Mouse (Mus musculus): ENCODE measurements around the gene Chid1. TPM values are rescaled to one million over a fixed set of nuclear protein-coding genes. Genes with fewer than 3 reads are reported as not detected.
"Not testable (repeated sequence)": the region's sequence is repeated elsewhere in the genome, so short reads cannot be mapped to it uniquely, and the experiment has no call there.

Chid1 gene
- total RNA-seq, 2 experiments from 2014 or later = 72.0 to 73.5 TPM

- intact Hi-C loops (cut with DNase I) = no loop called here
- peak; percentile 52 to 79 for DNase-seq (ENCODE audit: low spot score in 2 of 2)
These were observed 83.9 kb downstream of the Chid1 start for GRCm38 (mm10) chr7:141455610-141456314.

GRCm38 (mm10) chr7:141454967-141455551 lies 84.6 kb downstream of the Chid1 start, which contains the start of gene Pnpla2:
Gene Pnpla2 (plus strand): TSS chr7:141455198.
- intact Hi-C loops (cut with DNase I) = no loop called here
- DNase-seq (ENCODE audit: low spot score in 2 of 2) = peak; percentile 93 to 95

GRCm38 (mm10) chr7:141453636-141454035 lies 86.0 kb downstream of the Chid1 start:
- intact Hi-C loops (cut with DNase I) = no loop called here
- no peak for DNase-seq (ENCODE audit: low spot score in 2 of 2)

- no peak for DNase-seq (ENCODE audit: low spot score in 2 of 2)
- intact Hi-C loops (cut with DNase I) = no loop called here
These were observed 87.7 kb downstream of the Chid1 start for GRCm38 (mm10) chr7:141451928-141452327.

GRCm38 (mm10) chr7:141447110-141447991 lies 92.3 kb downstream of the Chid1 start, which contains the start of gene Rplp2:
Gene Rplp2 (plus strand): TSS chr7:141447370.
- intact Hi-C loops (cut with DNase I) = no loop called here
- DNase-seq (ENCODE audit: low spot score in 2 of 2) = peak; percentile 93 to 94

GRCm38 (mm10) chr7:141446374-141446773 lies 93.3 kb downstream of the Chid1 start:
- not testable (repeated sequence) for DNase-seq (ENCODE audit: low spot score in 2 of 2)

GRCm38 (mm10) chr7:141443828-141444237 lies 95.8 kb downstream of the Chid1 start, which contains the start of gene Pidd1:
Gene Pidd1 (minus strand): TSS chr7:141444025.
- no peak for DNase-seq (ENCODE audit: low spot score in 2 of 2)
- intact Hi-C loops (cut with DNase I) = no loop called here

More at GRCm38 (mm10) chr7:141446374-141446773, 93.3 kb downstream of the Chid1 start:
- intact Hi-C loops (cut with DNase I) = not testable (repeated sequence)

Other genes with a start within 250 kb of the Chid1 start
- under 1 TPM; 0.15 to 0.27 TPM for gene Drd4, start 247.9 kb downstream of the Chid1 start, total RNA-seq (2021)
- 100 to 1,000 TPM; 164 to 170 TPM for gene Deaf1, start 212.2 kb downstream of the Chid1 start, total RNA-seq (2021)
- gene Tmem80, start 212.1 kb downstream of the Chid1 start, total RNA-seq (2021) = 10 to 100 TPM; 23.6 to 30.6 TPM
- 1 to 10 TPM; 1.3 to 1.8 TPM for gene Eps8l2, start 201.0 kb downstream of the Chid1 start, total RNA-seq (2021)
- gene Taldo1, start 147.7 kb downstream of the Chid1 start, total RNA-seq (2021) = 100 to 1,000 TPM; 102 to 119 TPM
- gene Gatd1, start 125.7 kb downstream of the Chid1 start, total RNA-seq (2021) = 10 to 100 TPM; 36.0 to 42.6 TPM
- gene Cend1, start 110.4 kb downstream of the Chid1 start, total RNA-seq (2021) = 100 to 1,000 TPM; 338 to 362 TPM
- 100 to 1,000 TPM; 331 to 339 TPM for gene Slc25a22, start 102.0 kb downstream of the Chid1 start, total RNA-seq (2021)
- 1 to 10 TPM; 1.2 to 2.4 TPM for gene Pidd1, start 95.8 kb downstream of the Chid1 start, total RNA-seq (2021)
- 100 to 1,000 TPM; 572 to 599 TPM for gene Rplp2, start 92.5 kb downstream of the Chid1 start, total RNA-seq (2021)
- 10 to 100 TPM; 22.9 to 28.8 TPM for gene Pnpla2, start 84.7 kb downstream of the Chid1 start, total RNA-seq (2021)
- 1 to 10 TPM; 5.3 to 5.6 TPM for gene Cracr2b, start 78.8 kb downstream of the Chid1 start, total RNA-seq (2021)
- gene Cd151, start 72.5 kb downstream of the Chid1 start, total RNA-seq (2021) = 10 to 100 TPM; 27.5 to 33.8 TPM
- gene Polr2l, start 64.7 kb downstream of the Chid1 start, total RNA-seq (2021) = 10 to 100 TPM; 43.8 to 44.4 TPM
- gene Tspan4, start 64.6 kb downstream of the Chid1 start, total RNA-seq (2021) = 10 to 100 TPM; 23.2 to 23.7 TPM
- gene Ap2a2, start 22.3 kb upstream of the Chid1 start, total RNA-seq (2021) = 100 to 1,000 TPM; 230 to 231 TPM
- not detected for gene Muc6, start 115.5 kb upstream of the Chid1 start, total RNA-seq (2021)
- under 1 TPM; 0.55 to 0.70 TPM for gene Muc2, start 150.5 kb upstream of the Chid1 start, total RNA-seq (2021)
- not detected for gene Muc5ac, start 249.1 kb upstream of the Chid1 start, total RNA-seq (2021)